Mouse (Mus musculus) C2C12 (cell line): Measurements from ENCODE around the gene 1700028J19Rik. TPM values are rescaled to one million over a fixed set of nuclear protein-coding genes. Genes with fewer than 3 reads are reported as not detected.
"Not testable (repeated sequence)": the region's sequence is repeated elsewhere in the genome, so short reads cannot be mapped to it uniquely, and the experiment has no call there.

Experiments used
- H3K27me3 ChIP-seq: one replicate; pipeline ENCODE4 v1.6.1; 2011; ENCODE audit not compliant: control insufficient read depth, insufficient read depth, insufficient read length
- H3K36me3 ChIP-seq: one replicate; pipeline ENCODE4 v1.6.1; 2011; ENCODE audit not compliant: control insufficient read depth, insufficient read depth
- H3K4me3 ChIP-seq: one replicate; pipeline ENCODE4 v1.5.1; 2011; ENCODE audit warnings: mild to moderate bottlenecking, control low read depth; ENCODE audit not compliant: poor library complexity, insufficient read depth, severe bottlenecking
- H3K79me2 ChIP-seq: one replicate; pipeline ENCODE4 v1.6.1; 2011; ENCODE audit not compliant: control insufficient read depth, insufficient read depth
- H3K79me3 ChIP-seq: one replicate; pipeline ENCODE4 v1.6.1; 2011; ENCODE audit warnings: low read depth, control low read depth
- H3ac ChIP-seq: one replicate; pipeline ENCODE3; 2011; ENCODE audit warnings: low read depth; ENCODE audit not compliant: control insufficient read depth, insufficient read length
- CEBPB ChIP-seq: IDR thresholded peaks from one replicate; pipeline ENCODE4 v1.6.1; 2011; ENCODE audit warnings: low read depth, mild to moderate bottlenecking, control low read depth, moderate library complexity
- CTCF ChIP-seq: IDR thresholded peaks from one replicate; pipeline ENCODE4 v1.5.1; 2011; ENCODE audit not compliant: control insufficient read depth, insufficient read depth, insufficient read length
- FOSL1 ChIP-seq: IDR thresholded peaks from one replicate; pipeline ENCODE4 v1.8.0; 2011; ENCODE audit warnings: mild to moderate bottlenecking, low read length; ENCODE audit not compliant: poor library complexity, insufficient read depth, severe bottlenecking
- MAX ChIP-seq: IDR thresholded peaks from one replicate; pipeline ENCODE4 v1.6.1; 2011; ENCODE audit warnings: mild to moderate bottlenecking, control low read depth
- MYOD1 ChIP-seq: IDR thresholded peaks from one replicate; pipeline ENCODE4 v1.6.1; 2011; ENCODE audit warnings: low read depth; ENCODE audit not compliant: control insufficient read depth, insufficient read length
- MYOG ChIP-seq: IDR thresholded peaks from one replicate; pipeline ENCODE4 v1.6.1; 2011; ENCODE audit not compliant: control insufficient read depth, insufficient read length; ENCODE audit errors: extremely low read depth
- USF1 ChIP-seq: IDR thresholded peaks from one replicate; pipeline ENCODE4 v1.6.1; 2011; ENCODE audit warnings: low read depth, mild to moderate bottlenecking, control low read depth, moderate library complexity
- polyA plus RNA-seq: library from polyadenylated mRNA; unstranded; fragments of >200 nt; fragmentation: generic; extraction: Trizol; gene quantifications from one replicate; pipeline ENCODE4 v1.2.1, GENCODE M21; 2012; ENCODE audit warnings: missing spikeins

Gene 1700028J19Rik
- polyA plus RNA-seq, 1 experiment = 0.68 TPM

GRCm38 (mm10) chr7:44254930-44255329 lies 8.4 kb upstream of the 1700028J19Rik start:
- TF ChIP-seq FOSL1 (no peak), MYOG (no peak), MAX (no peak), USF1 (no peak), CTCF (no peak), CEBPB (no peak), MYOD1 (no peak)
- no peak overlapping the region for H3ac ChIP-seq
- H3K79me3 ChIP-seq = no peaks in the 10 kb centered on the region
- H3K4me3 ChIP-seq = no peak overlapping the region
- peaks cover 10% of the 10 kb centered on the region for H3K79me2 ChIP-seq
- peaks cover 15% of the 10 kb centered on the region for H3K36me3 ChIP-seq
- H3K27me3 ChIP-seq = no peaks in the 10 kb centered on the region

GRCm38 (mm10) chr7:44253023-44253616 lies 6.6 kb upstream of the 1700028J19Rik start:
- H3K36me3 ChIP-seq = peaks cover 34% of the 10 kb centered on the region
- no peak for TF ChIP-seq CEBPB
- no peak for TF ChIP-seq USF1
- no peak for TF ChIP-seq FOSL1
- no peak for TF ChIP-seq MYOG
- TF ChIP-seq CTCF = no peak
- TF ChIP-seq MAX = no peak
- TF ChIP-seq MYOD1 = no peak
- H3K4me3 ChIP-seq = no peak overlapping the region
- H3K79me2 ChIP-seq = peaks cover 28% of the 10 kb centered on the region
- no peak overlapping the region for H3ac ChIP-seq
- H3K27me3 ChIP-seq = no peaks in the 10 kb centered on the region
- peaks cover 10% of the 10 kb centered on the region for H3K79me3 ChIP-seq

DNA sequence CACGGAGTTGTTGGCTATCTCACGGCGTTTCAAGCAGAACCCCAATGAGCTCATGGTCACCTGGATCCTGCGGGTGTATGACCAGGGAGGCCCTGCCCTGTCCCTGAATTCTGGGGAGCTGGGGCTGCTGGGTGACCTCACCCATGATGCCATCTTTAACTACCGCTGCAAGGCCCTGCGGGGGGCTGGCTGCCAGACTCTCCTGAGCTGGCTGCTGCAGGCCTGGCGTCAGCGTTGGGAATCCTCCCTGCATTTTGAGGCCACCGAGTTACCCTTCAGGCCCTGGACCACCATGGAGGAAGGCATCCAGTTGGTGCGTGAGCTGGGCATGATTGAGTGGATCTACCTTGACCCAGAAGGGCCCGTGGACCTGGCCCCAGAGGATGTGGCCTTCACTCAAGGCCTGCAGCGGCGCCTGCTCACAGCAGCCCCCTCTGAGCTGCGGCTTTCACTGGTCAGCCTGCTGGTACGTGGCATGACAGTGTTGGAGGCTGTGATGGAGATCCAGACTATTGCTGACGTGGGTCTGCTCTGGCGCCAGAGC lies 4.3 kb upstream of the 1700028J19Rik start:
- not testable (repeated sequence) for H3K27me3 ChIP-seq, H3K4me3 ChIP-seq, H3ac ChIP-seq
- Histone ChIP-seq H3K36me3 (peaks cover 34% of the 10 kb centered on the region), H3K79me2 (peaks cover 48% of the 10 kb centered on the region), H3K79me3 (peaks cover 25% of the 10 kb centered on the region)

DNA sequence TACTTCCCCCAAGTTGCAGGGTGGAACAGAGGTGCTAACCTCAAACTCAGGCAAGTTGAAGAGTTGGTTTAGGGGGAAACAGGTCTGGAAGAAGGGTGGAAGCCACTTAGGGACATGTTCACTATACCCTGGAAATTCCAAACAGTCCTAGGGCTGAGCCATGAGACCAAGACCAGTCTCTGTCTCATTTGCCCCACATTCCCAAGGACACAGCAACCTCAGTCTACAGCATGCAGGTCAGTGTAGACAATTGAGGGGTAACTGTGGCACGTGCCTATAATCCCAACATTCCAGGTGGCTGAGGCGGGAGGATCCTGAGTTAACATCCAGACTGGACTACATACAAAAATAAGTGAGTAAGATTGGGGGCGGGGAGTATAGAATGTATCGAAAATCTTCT lies 2.8 kb upstream of the 1700028J19Rik start:
- no peak for TF ChIP-seq USF1
- no peak for TF ChIP-seq CEBPB
- TF ChIP-seq MYOG = no peak
- no peak for TF ChIP-seq CTCF
- no peak for TF ChIP-seq FOSL1
- no peak for TF ChIP-seq MYOD1
- no peak for TF ChIP-seq MAX

DNA sequence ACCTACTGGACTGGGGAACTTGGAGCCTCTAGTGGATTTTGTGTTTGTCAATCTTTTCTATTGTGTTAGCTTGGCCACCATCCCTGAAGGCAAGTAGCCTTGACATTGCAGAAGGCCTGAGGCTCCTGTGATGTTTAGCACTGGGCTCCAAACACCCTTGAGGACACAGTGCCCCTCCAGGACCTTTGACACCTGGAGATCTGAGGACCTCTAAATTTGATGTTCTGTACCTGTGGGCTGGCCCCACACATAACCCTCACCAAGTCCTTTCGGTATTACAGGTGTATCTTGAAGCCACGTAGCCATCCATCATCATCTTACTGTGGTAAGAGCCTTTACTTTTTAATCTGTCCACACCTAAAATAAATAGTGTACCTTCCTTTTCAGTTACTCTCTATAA lies 1.5 kb upstream of the 1700028J19Rik start:
- Histone ChIP-seq H3K36me3 (peaks cover 34% of the 10 kb centered on the region), H3K27me3 (no peaks in the 10 kb centered on the region), H3ac (no peak overlapping the region), H3K4me3 (peak overlapping the region; percentile 89), H3K79me2 (peaks cover 52% of the 10 kb centered on the region), H3K79me3 (peaks cover 25% of the 10 kb centered on the region)
- TF ChIP-seq CTCF (no peak), USF1 (no peak), CEBPB (no peak), MAX (no peak), FOSL1 (no peak), MYOG (no peak), MYOD1 (no peak)

More for the DNA sequence above, 2.8 kb upstream of the 1700028J19Rik start:
- H3K4me3 ChIP-seq = no peak overlapping the region
- peaks cover 25% of the 10 kb centered on the region for H3K79me3 ChIP-seq
- peaks cover 52% of the 10 kb centered on the region for H3K79me2 ChIP-seq
- H3ac ChIP-seq = no peak overlapping the region
- H3K36me3 ChIP-seq = peaks cover 34% of the 10 kb centered on the region
- H3K27me3 ChIP-seq = no peaks in the 10 kb centered on the region

GRCm38 (mm10) chr7:44246984-44247470 lies 532 bp upstream of the 1700028J19Rik start:
- no peaks in the 10 kb centered on the region for H3K27me3 ChIP-seq
- TF ChIP-seq CTCF = no peak
- no peak for TF ChIP-seq USF1
- TF ChIP-seq CEBPB = no peak
- TF ChIP-seq MYOD1 = no peak

More at GRCm38 (mm10) chr7:44246984-44247470, 532 bp upstream of the 1700028J19Rik start:
- Histone ChIP-seq H3K4me3 (peak overlapping the region; percentile 89), H3K79me2 (peaks cover 52% of the 10 kb centered on the region), H3K36me3 (peaks cover 27% of the 10 kb centered on the region), H3ac (peak overlapping the region; percentile 94), H3K79me3 (peaks cover 25% of the 10 kb centered on the region)
